Mouse (Mus musculus): Measurements from ENCODE around the gene Nbr1.

GRCm38 (mm10) chr11:101507090-101507489 is 44.9 kb upstream of the Nbr1 start:
- TF ChIP-seq CTCF (IDR thresholded peaks at IDR 0.05; ENCODE audit: low read depth) (no peak), EP300 (IDR thresholded peaks at IDR 0.05; ENCODE audit: low read depth) (no peak)

Measured in heart, postnatal 0 days (tissue).